Mouse (Mus musculus): ENCODE data around the gene Tead3.

DNA sequence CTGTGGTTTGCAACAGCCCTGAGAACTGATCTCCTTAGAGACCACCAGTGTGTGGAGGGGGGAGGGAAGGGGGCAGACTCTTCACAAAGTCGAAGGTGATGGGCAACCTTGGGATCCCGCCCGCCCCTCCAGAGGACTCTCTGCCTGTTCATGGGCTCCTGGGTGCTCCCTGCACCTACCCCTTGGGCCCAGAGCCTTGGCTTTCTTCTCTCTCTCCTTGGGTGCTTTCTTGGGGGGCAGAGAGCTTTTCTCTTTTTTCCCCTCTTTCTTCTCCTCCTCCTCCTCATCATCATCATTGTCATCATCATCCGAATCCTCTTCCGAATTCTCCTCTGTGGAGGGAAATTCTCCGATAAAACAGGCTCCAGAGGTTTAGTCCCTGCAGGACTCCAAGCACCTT lies 12.9 kb upstream of the Tead3 start:
- TF ChIP-seq CTCF (IDR thresholded peaks at IDR 0.05; ENCODE audit: extremely low read depth, insufficient read depth, low read length) (no peak), POLR2A (IDR thresholded peaks at IDR 0.05; ENCODE audit: extremely low read depth, insufficient read depth, low read length) (no peak)
